Mouse (Mus musculus) C2C12 (cell line): Measurements from ENCODE around the gene Bcl6.
A peak's percentile ranks its signal among the peaks of the same experiment; 100 is the strongest.

Experiments used
- CTCF ChIP-seq: IDR thresholded peaks from one replicate; pipeline ENCODE4 v1.5.1; 2011; ENCODE audit not compliant: control insufficient read depth, insufficient read depth, insufficient read length
- MYOG ChIP-seq: IDR thresholded peaks from one replicate; pipeline ENCODE4 v1.6.1; 2011; ENCODE audit not compliant: control insufficient read depth, insufficient read length; ENCODE audit errors: extremely low read depth
- USF1 ChIP-seq: IDR thresholded peaks from one replicate; pipeline ENCODE4 v1.6.1; 2011; ENCODE audit warnings: low read depth, mild to moderate bottlenecking, control low read depth, moderate library complexity

DNA sequence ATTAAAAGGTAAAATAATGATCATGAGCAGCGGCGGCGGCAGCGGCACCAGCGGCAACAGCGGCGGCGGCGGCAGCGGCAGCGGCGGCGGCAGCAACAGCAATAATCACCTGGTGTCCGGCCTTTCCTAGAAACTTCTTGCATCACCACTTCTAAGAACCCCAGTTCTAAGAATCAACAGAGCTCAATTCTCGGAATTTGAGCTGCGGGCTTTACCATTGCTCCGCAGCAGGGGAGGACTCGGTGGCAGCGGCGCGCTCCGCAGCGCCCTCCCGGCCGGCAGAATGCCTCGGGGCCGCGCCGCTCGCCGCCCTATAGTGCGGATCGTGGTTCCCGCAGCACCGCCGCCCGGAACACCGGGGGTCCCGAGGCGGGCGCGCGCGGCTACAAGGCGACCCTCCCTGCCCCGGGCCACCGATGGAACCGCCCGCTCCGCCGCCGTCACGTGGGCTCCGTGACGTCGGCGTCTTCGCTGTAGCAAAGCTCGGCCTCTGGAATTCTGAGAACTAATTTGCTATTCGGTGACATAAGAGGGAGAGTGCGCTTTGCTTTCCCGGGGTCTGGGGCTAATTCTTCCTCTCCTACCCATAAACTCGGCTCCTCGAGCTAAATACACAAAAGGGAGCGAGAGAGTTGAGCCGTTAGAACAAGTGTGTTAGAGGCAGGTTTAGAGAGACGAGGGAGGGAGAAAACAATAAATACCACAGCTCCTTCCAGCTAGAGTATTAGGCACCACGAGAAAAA lies at the start of gene Bcl6, which contains the start of gene Gm37419:
- TF ChIP-seq USF1 (peak; percentile 96), CTCF (no peak), MYOG (no peak)
